Mouse (Mus musculus) thymus, adult 2 months (tissue): ENCODE data around the gene Habp4. TPM values are rescaled to one million over a fixed set of nuclear protein-coding genes. Genes with fewer than 3 reads are reported as not detected.
A peak's percentile ranks its signal among the peaks of the same experiment; 100 is the strongest.

Experiments
- DNase-seq: peaks from one replicate; pipeline ENCODE4 v3.0.0; 2021
- H3K27ac ChIP-seq: fragments of 200-500 bp; 2 replicates; pipeline ENCODE4 v1.5.1; 2012; ENCODE audit warnings: low read length, control low read depth; ENCODE audit not compliant: control insufficient read depth, insufficient read depth
- H3K27me3 ChIP-seq: fragments of 200-500 bp; 2 replicates; pipeline ENCODE4 v1.6.1; 2012; ENCODE audit warnings: mild to moderate bottlenecking, low read length, moderate library complexity, mixed read lengths; ENCODE audit not compliant: control insufficient read depth, insufficient read depth
- H3K36me3 ChIP-seq: fragments of 200-500 bp; 2 replicates; pipeline ENCODE4 v1.6.1; 2012; ENCODE audit warnings: mild to moderate bottlenecking, low read length, moderate library complexity; ENCODE audit not compliant: control insufficient read depth, insufficient read depth
- H3K4me1 ChIP-seq: fragments of 200-500 bp; replicated peaks from 2 replicates; pipeline ENCODE4 v1.6.1; 2012; ENCODE audit warnings: low read length; ENCODE audit not compliant: control insufficient read depth, insufficient read depth
- H3K4me3 ChIP-seq: fragments of 200-500 bp; 2 replicates; pipeline ENCODE4 v1.5.1; 2012; ENCODE audit warnings: mild to moderate bottlenecking, low read length, control low read depth, moderate library complexity; ENCODE audit not compliant: control insufficient read depth, insufficient read depth
- CTCF ChIP-seq: fragments of 200-500 bp; IDR thresholded peaks from 2 replicates; pipeline ENCODE4 v1.5.1; 2012; ENCODE audit warnings: mild to moderate bottlenecking, control low read depth, low read length, moderate library complexity, borderline replicate concordance; ENCODE audit not compliant: control insufficient read depth, poor library complexity, insufficient read depth; ENCODE audit errors: extremely low read depth
- POLR2A ChIP-seq: fragments of 200-500 bp; IDR thresholded peaks from 2 replicates; pipeline ENCODE4 v1.6.1; 2012; ENCODE audit warnings: mild to moderate bottlenecking, low read length, control low read depth, moderate library complexity; ENCODE audit not compliant: control insufficient read depth, poor library complexity, insufficient read depth; ENCODE audit errors: extremely low read depth
- WGBS: fragments of 180-500 bp; shearing (Covaris S2); methylation state at CpG from one replicate; pipeline ENCODE4 v1.1.7; 2018; 5-methylcytosine and 5-hydroxymethylcytosine counted together
- polyA plus RNA-seq: library from polyadenylated mRNA; depleted of rRNA; stranded (reverse); fragments of >200 nt; gene quantifications from 2 replicates; pipeline ENCODE4 v1.2.3, GENCODE M21; 2012

Gene Habp4
- polyA plus RNA-seq, 1 experiment, result 10.8 TPM

GRCm38 (mm10) chr13:64129616-64130375 is 31.8 kb upstream of the Habp4 start:
- DNase-seq, result peak; percentile 69
- H3K36me3 ChIP-seq, result peaks cover 15% of the 10 kb centered on the region; the same call in 1 of the 2 replicates
- TF ChIP-seq POLR2A (no peak), CTCF (no peak)
- H3K27ac ChIP-seq, result peak overlapping the region; percentile 53; the same call in 1 of the 2 replicates
- H3K27me3 ChIP-seq, result no peaks in the 10 kb centered on the region
- peak overlapping the region; percentile 98 for H3K4me3 ChIP-seq
- H3K4me1 ChIP-seq, result no peaks in the 10 kb centered on the region
- WGBS, result 42% methylated on average over 15 of the region's 15 CpGs

DNA sequence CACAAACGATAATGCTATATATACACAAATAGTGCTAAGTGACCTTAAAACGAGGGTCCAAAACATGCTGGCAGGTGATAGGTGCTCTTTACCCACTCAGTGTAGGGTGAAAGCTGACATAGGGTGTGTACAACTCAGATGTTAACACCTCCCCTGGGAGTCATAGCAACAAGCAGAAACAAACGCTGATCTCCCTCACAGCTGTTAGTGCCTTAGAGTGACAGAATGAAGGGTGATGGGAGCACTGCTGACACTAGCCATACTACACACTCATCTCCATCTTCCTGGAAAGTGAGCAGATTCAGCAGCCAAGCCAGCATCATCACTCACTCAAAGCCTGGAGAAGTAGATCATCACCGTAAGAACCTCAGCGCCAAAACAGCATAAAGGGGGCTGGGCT is 11.5 kb upstream of the Habp4 start:
- WGBS, result 63% methylated on average over 5 of the region's 5 CpGs
- Histone ChIP-seq H3K4me3 (no peak overlapping the region), H3K36me3 (no peaks in the 10 kb centered on the region), H3K27ac (no peak overlapping the region), H3K4me1 (peaks cover 4% of the 10 kb centered on the region), H3K27me3 (no peaks in the 10 kb centered on the region)
- TF ChIP-seq POLR2A (no peak), CTCF (no peak)
- DNase-seq, result no peak

GRCm38 (mm10) chr13:64152241-64152669 is 9.4 kb upstream of the Habp4 start:
- peak; percentile 77 for DNase-seq
- whole genome bisulfite sequencing, result 1% methylated on average over 42 of the region's 42 CpGs
- peak overlapping the region; percentile 87 for H3K4me3 ChIP-seq
- H3K36me3 ChIP-seq, result no peaks in the 10 kb centered on the region
- peaks cover 4% of the 10 kb centered on the region for H3K4me1 ChIP-seq
- peak overlapping the region; percentile 4; the same call in 1 of the 2 replicates for H3K27ac ChIP-seq
- TF ChIP-seq CTCF (no peak), POLR2A (no peak)
- no peaks in the 10 kb centered on the region for H3K27me3 ChIP-seq

DNA sequence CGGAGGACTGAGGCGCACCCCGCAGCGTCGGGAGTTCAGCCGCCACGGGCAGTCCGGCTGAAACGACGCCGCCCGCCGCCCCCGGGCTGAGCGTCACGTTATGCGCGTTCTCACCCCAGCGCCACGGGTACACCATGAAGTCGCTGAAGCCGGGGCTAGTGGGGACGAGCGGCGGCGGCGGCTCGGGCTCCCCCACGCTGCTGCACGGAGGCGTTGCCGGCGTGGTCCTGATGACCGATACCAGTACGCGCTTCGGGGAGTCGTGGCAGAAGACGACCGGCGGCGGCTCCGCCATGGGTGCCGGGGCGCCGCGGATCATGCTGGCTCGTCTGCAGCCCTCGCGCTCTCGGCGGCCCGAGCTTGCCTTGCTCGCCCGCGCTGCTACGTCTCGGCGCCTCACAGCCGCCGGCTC is 8.9 kb upstream of the Habp4 start:
- H3K27ac ChIP-seq, result no peak overlapping the region
- no peaks in the 10 kb centered on the region for H3K36me3 ChIP-seq
- no peaks in the 10 kb centered on the region for H3K27me3 ChIP-seq
- TF ChIP-seq POLR2A, result no peak
- TF ChIP-seq CTCF, result no peak; the same call in 1 of the 2 replicates
- under 1% methylated on average over 61 of the region's 61 CpGs for WGBS
- peak overlapping the region; percentile 87 for H3K4me3 ChIP-seq
- no peak for DNase-seq
- H3K4me1 ChIP-seq, result peaks cover 4% of the 10 kb centered on the region

- H3K4me1 ChIP-seq, result peaks cover 4% of the 10 kb centered on the region
- TF ChIP-seq CTCF, result no peak
- TF ChIP-seq POLR2A, result 0 out of 2 replicates have a peak, but pooled peaks have one; percentile 40
- peak; percentile 99 for DNase-seq
- H3K4me3 ChIP-seq, result peak within 1 kb of the TSS; percentile 87
- H3K27me3 ChIP-seq, result no peaks in the 10 kb centered on the region
- no peaks in the 10 kb centered on the region for H3K36me3 ChIP-seq
- H3K27ac ChIP-seq, result peak within 1 kb of the TSS; percentile 4; the same call in 1 of the 2 replicates
- WGBS, result under 1% methylated on average over 56 of the region's 56 CpGs
These were observed 8.4 kb upstream of the Habp4 start, which contains the start of gene Zfp367 for GRCm38 (mm10) chr13:64153083-64153682. TSS of gene Zfp367 (minus strand) at chr13:64153202.

DNA sequence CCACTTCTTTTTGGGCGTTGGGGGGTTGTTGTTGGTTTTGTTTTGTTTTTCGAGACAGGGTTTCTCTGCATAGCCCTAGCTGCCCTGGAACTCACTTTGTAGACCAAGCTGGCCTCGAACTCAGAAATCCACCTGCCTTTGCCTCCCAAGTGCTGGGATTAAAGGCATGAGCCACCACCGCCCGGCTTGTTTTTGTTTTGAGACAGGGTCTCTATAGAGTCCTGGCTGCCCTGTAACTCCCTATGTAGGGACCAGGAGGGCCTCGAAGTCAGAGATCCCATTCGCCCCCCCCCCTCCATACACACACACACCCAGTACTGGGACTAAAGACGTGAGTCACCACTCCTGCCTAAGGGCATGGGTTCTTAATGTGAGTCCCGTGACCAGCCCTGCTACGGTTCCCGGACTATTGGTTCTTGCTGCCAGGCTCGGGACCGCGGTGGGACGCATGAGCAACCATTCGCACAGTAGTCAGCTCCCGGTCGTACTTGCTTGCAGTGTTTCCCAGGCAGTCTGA is 7.8 kb upstream of the Habp4 start:
- Histone ChIP-seq H3K27me3 (no peaks in the 10 kb centered on the region), H3K4me1 (peaks cover 4% of the 10 kb centered on the region), H3K4me3 (peak overlapping the region; percentile 38), H3K27ac (no peak overlapping the region), H3K36me3 (no peaks in the 10 kb centered on the region)
- peak; percentile 41 for DNase-seq
- WGBS, result 4% methylated on average over 18 of the region's 18 CpGs
- no peak for TF ChIP-seq CTCF
- TF ChIP-seq POLR2A, result 0 out of 2 replicates have a peak, but pooled peaks have one; percentile 6

DNA sequence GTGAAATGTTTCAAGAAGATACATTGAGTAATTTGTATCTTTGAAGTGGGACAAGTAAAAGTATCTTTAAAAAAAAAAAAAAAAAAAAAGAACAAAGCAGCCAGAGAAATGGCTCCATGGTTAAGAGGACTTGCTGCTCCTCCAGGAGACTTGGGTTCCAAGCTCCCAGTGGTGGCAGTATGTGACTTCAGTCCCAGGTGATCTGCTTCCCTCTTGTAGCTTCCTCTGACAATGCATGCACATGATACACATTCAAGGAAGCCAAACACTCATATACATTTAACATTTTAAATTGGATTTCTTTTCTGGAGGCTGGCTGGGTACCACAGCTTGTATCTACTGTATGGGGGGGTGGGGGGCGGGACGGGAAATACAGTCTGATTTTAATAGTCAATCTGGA is 7.0 kb upstream of the Habp4 start:
- H3K27ac ChIP-seq, result no peak overlapping the region
- no peaks in the 10 kb centered on the region for H3K36me3 ChIP-seq
- peaks cover 4% of the 10 kb centered on the region for H3K4me1 ChIP-seq
- H3K4me3 ChIP-seq, result no peak overlapping the region
- no peak for TF ChIP-seq CTCF
- no peak for TF ChIP-seq POLR2A
- WGBS, result 84% methylated on average over 2 of the region's 2 CpGs
- no peaks in the 10 kb centered on the region for H3K27me3 ChIP-seq
- no peak for DNase-seq
